In the genomic region with DNA sequence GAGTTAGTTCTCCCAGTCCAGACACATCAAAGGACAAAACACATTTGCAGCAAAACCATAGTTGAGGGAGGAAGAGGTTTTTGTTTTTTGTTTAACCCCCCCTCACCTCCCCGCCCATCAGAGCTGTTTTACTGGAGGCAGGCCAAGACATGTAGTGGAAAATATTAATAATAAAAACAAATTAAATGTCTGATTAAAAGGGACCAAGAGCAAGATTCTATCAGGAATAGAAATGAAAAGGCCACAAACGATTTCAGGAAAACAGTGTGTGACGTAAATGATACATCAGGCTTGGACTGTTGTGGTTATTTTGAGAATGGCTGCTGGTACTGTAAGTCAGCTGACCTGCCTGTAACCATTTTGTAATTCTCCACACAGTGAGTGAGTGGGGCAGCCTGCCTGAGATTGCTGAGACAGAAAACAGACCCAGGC, we compare ENCODE assay signal across 8 mouse cellular contexts.
A peak's percentile ranks its signal among the peaks of the same experiment; 100 is the strongest.
DNase-seq lines count a peak whose midpoint lies in the region; ATAC-seq lines count a peak whose summit lies in the region.

No protein-coding gene starts in this region.

- WGBS in embryonic facial prominence, embryonic 11.5 days = 57% methylated on average over 3 of the region's 3 CpGs
- 39% methylated on average over 3 of the region's 3 CpGs for WGBS in hindbrain, embryonic 12.5 days
- 42% methylated on average over 3 of the region's 3 CpGs for WGBS in midbrain, embryonic 15.5 days

- no peak overlapping the region for H3K27ac ChIP-seq in embryonic facial prominence, embryonic 11.5 days (replicated peaks; ENCODE audit: low read depth, low read length)
- peak overlapping the region; percentile 71 for H3K27ac ChIP-seq in hindbrain, embryonic 12.5 days
- H3K27ac ChIP-seq in midbrain, embryonic 15.5 days = peak overlapping the region; percentile 56

- no peak overlapping the region for H3K4me2 ChIP-seq in embryonic facial prominence, embryonic 11.5 days (ENCODE audit: low read depth, low read length)
- no peak overlapping the region for H3K4me2 ChIP-seq in hindbrain, embryonic 12.5 days (replicated peaks)
- peak overlapping the region; percentile 6; the same call in 1 of the 2 replicates for H3K4me2 ChIP-seq in midbrain, embryonic 15.5 days

- no peak for DNase-seq in cerebellum, postnatal 4 days (ENCODE audit: low spot score in 2 of 2)
- DNase-seq in B cell, adult 2 months = peak; percentile 13 to 23
- DNase-seq in embryonic facial prominence, embryonic 11.5 days (ENCODE audit: low spot score) = peak; percentile 38
- no peak for DNase-seq in right cerebral cortex, postnatal 4 days
- no peak for DNase-seq in left cerebral cortex, adult 9 months (ENCODE audit: low spot score in 2 of 2)

- peak; percentile 68 for ATAC-seq in cerebellum, adult (ENCODE audit: insufficient number of reproducible peaks, low FRiP score, low TSS enrichment)
- no peak for ATAC-seq in embryonic facial prominence, embryonic 11.5 days (replicated peaks; ENCODE audit: insufficient number of reproducible peaks, low FRiP score, low TSS enrichment, low read depth)
- ATAC-seq in hindbrain, embryonic 12.5 days (ENCODE audit: low FRiP score) = no peak
- ATAC-seq in midbrain, embryonic 15.5 days (replicated peaks) = 0 out of 2 replicates have a peak, but pooled peaks have one; percentile 58

- no peak overlapping the region for H3K9ac ChIP-seq in embryonic facial prominence, embryonic 11.5 days (replicated peaks; ENCODE audit: low read length)
- no peak overlapping the region for H3K9ac ChIP-seq in hindbrain, embryonic 12.5 days
- no peak overlapping the region for H3K9ac ChIP-seq in midbrain, embryonic 15.5 days

- H3K9me3 ChIP-seq in embryonic facial prominence, embryonic 11.5 days (replicated peaks; ENCODE audit: control insufficient read depth, low read length) = no peaks in the 10 kb centered on the region
- H3K9me3 ChIP-seq in hindbrain, embryonic 12.5 days (replicated peaks) = no peaks in the 10 kb centered on the region
- H3K9me3 ChIP-seq in midbrain, embryonic 15.5 days = no peaks in the 10 kb centered on the region

- no peaks in the 10 kb centered on the region for H3K36me3 ChIP-seq in embryonic facial prominence, embryonic 11.5 days (replicated peaks; ENCODE audit: control insufficient read depth, insufficient read depth, low read depth, low read length)
- no peaks in the 10 kb centered on the region for H3K36me3 ChIP-seq in hindbrain, embryonic 12.5 days
- no peaks in the 10 kb centered on the region for H3K36me3 ChIP-seq in midbrain, embryonic 15.5 days (replicated peaks)

- H3K27me3 ChIP-seq in embryonic facial prominence, embryonic 11.5 days (ENCODE audit: control insufficient read depth, insufficient read depth, low read length) = no peaks in the 10 kb centered on the region
- no peaks in the 10 kb centered on the region for H3K27me3 ChIP-seq in hindbrain, embryonic 12.5 days
- no peaks in the 10 kb centered on the region for H3K27me3 ChIP-seq in midbrain, embryonic 15.5 days (replicated peaks)

- H3K4me1 ChIP-seq in embryonic facial prominence, embryonic 11.5 days (ENCODE audit: control insufficient read depth, insufficient read depth, low read length) = no peaks in the 10 kb centered on the region
- H3K4me1 ChIP-seq in hindbrain, embryonic 12.5 days = peaks cover 28% of the 10 kb centered on the region
- H3K4me1 ChIP-seq in midbrain, embryonic 15.5 days = peaks cover 25% of the 10 kb centered on the region

- H3K4me3 ChIP-seq in embryonic facial prominence, embryonic 11.5 days (ENCODE audit: low read depth, low read length) = no peak overlapping the region
- no peak overlapping the region for H3K4me3 ChIP-seq in hindbrain, embryonic 12.5 days
- no peak overlapping the region for H3K4me3 ChIP-seq in midbrain, embryonic 15.5 days

Comparison
In these comparisons a context has a peak if more than half of its experiments do, and no peak if none do; other contexts are left out.
1. ATAC-seq: peak in cerebellum, adult (single experiment) and midbrain, embryonic 15.5 days (single experiment); none in embryonic facial prominence, embryonic 11.5 days (single experiment) and hindbrain, embryonic 12.5 days (single experiment).
2. DNase-seq: peak in B cell, adult 2 months (2 of 2) and embryonic facial prominence, embryonic 11.5 days (single experiment); none in cerebellum, postnatal 4 days (0 of 2), right cerebral cortex, postnatal 4 days (single experiment) and left cerebral cortex, adult 9 months (0 of 2).